Mouse (Mus musculus): ENCODE results near the gene Zfp69.

- no peak for TF ChIP-seq JUND (IDR thresholded peaks at IDR 0.05; ENCODE audit: low read depth, low read length)
- TF ChIP-seq POLR2A (IDR thresholded peaks at IDR 0.05; ENCODE audit: control insufficient read depth in 1 of 2, insufficient read depth in 1 of 2, low read depth in 1 of 2, low read length in 2 of 2, poor library complexity in 1 of 2) = peak; percentile 80 to 82; a peak in 2 of 4 replicates
- peak; percentile 97 for TF ChIP-seq ELF1 (IDR thresholded peaks at IDR 0.05; ENCODE audit: low read depth, low read length)
- TF ChIP-seq POLR2AphosphoS2 (IDR thresholded peaks at IDR 0.05; ENCODE audit: low read length) = peak; percentile 74
- TF ChIP-seq MAZ (IDR thresholded peaks at IDR 0.05; ENCODE audit: low read depth, low read length) = peak; percentile 84; the same call in 1 of the 2 replicates
- no peak for TF ChIP-seq SMC3 (IDR thresholded peaks at IDR 0.05; ENCODE audit: low read depth, low read length)
- TF ChIP-seq MYC (IDR thresholded peaks at IDR 0.05; ENCODE audit: low read depth, low read length) = no peak
- TF ChIP-seq ZC3H11A (IDR thresholded peaks at IDR 0.05; ENCODE audit: low read depth, low read length) = no peak
These were observed at the start of gene Zfp69 for GRCm38 (mm10) chr4:120951428-120951973.

Data from MEL (cell line).